Mouse (Mus musculus) central nervous system, embryonic 14 days (tissue): ENCODE results near the gene Gm20914. TPM values are rescaled to one million over a fixed set of nuclear protein-coding genes. Genes with fewer than 3 reads are reported as not detected.

Experiments used
- polyA plus RNA-seq: library from polyadenylated mRNA; depleted of rRNA; stranded (reverse); fragments of >200 nt; gene quantifications from 2 replicates; pipeline ENCODE4 v1.2.3, GENCODE M21; 2012; rRNA removed

Gene Gm20914
- not detected in 2 replicates for polyA plus RNA-seq

GRCm38 (mm10) chrY:5725678-5726077 lies at the start of gene Gm20914:
Gene Gm20914 (plus strand): TSS chrY:5725978.

Other genes starting within 250 kb of the Gm20914 start
- gene Gm21854, start 69.0 kb upstream of the Gm20914 start, polyA plus RNA-seq: not detected in 2 replicates
- gene Gm28171, start 67.4 kb downstream of the Gm20914 start, polyA plus RNA-seq: not detected in 2 replicates
- gene Gm21778, start 216.5 kb downstream of the Gm20914 start, polyA plus RNA-seq: not detected in 2 replicates